Mouse (Mus musculus): ENCODE measurements around the gene Rnase13. TPM values are rescaled to one million over a fixed set of nuclear protein-coding genes. Genes with fewer than 3 reads are reported as not detected.

The Rnase13 gene
- total and polyA plus RNA-seq, 2 experiments from 2014 or later, result not detected

DNA sequence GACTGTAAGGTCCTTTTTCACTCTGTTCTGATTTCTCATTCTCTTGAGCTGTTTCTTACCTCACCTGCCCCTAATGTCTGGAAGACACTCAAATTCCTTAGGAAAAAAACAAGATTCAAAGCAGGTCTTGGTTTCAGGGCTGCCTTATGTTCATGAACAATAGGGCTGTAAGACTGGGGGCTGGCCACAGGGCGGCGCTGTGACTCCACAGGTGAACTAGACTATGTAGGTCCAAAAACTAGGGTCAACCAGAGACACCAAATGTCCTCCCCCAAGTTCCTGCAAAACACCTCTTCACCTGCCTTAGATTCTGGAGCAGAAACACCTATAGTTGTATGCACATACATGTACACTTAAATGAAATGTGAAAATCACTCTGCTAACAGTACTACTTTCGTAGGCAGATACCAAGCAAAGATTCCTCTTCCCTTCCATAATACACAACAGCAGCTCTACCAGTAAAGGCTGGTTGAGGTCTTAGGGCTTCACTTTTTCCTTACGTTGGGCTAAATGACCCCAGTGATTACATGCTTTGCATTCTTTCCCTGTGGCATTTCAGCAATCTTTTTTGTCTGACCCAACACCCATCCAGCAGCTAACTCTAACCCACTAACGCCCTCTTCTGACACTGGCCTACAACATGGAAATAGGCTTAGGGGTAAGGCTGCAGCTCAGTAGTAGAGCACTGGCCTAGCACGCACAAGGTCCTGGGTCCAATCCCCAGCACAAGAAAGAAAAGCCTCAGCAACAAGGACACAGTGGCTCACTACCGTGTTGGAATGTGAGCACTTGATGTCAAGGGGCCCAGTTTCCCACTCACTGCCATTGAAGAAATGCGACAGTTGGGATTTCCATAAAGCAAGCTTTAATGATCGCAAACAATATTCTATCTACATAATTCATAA is 19.5 kb downstream of the Rnase13 start:
- ATAC-seq (ENCODE audit: low FRiP score) (peak; percentile 75), DNase-seq (ENCODE audit: low spot score) (peak; percentile 85)
- H3K9ac ChIP-seq (replicated peaks; ENCODE audit: low read length, poor library complexity, severe bottlenecking), result no peak overlapping the region
- no peak overlapping the region for H3K4me3 ChIP-seq (ENCODE audit: low read depth, low read length)
- H3K4me2 ChIP-seq (ENCODE audit: low read depth, low read length, poor library complexity, severe bottlenecking), result no peak overlapping the region
- peaks cover 9% of the 10 kb centered on the region for H3K36me3 ChIP-seq (ENCODE audit: insufficient read depth, low read length)
- H3K4me1 ChIP-seq (ENCODE audit: insufficient read depth, low read length), result no peaks in the 10 kb centered on the region
- no peaks in the 10 kb centered on the region for H3K27me3 ChIP-seq (ENCODE audit: insufficient read depth, low read length)
- WGBS, result 60% methylated on average over 9 of the region's 9 CpGs
- no peak overlapping the region for H3K27ac ChIP-seq (ENCODE audit: low read depth, low read length)
- H3K9me3 ChIP-seq (ENCODE audit: low read length), result no peaks in the 10 kb centered on the region
- peak; percentile 94 for TF ChIP-seq CTCF (IDR thresholded peaks at IDR 0.05)

DNA sequence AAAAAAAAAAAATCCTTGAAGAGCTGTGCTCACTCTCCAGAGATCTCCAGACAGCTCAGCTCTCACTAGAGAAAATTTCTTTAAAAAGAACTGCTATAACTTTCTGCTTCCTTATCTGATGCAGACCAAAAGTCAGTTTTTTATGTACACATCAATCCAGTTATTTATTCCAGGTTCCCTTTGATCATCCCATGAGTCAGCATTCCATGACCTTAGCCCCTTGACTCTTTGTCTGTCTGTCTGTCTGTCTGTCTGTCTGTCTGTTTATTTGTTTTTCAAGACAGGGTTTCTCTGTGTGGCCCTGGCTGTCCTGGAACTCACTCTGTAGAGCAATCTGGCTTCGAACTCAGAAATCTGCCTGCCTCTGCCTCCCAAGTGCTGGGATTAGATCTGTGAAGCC is 23.2 kb downstream of the Rnase13 start:
- 94% methylated on average over 1 of the region's 1 CpGs for WGBS
- H3K4me3 ChIP-seq (ENCODE audit: low read depth, low read length), result no peak overlapping the region
- ATAC-seq (ENCODE audit: low FRiP score) (no peak), DNase-seq (ENCODE audit: low spot score) (no peak)
- no peak overlapping the region for H3K9ac ChIP-seq (replicated peaks; ENCODE audit: low read length, poor library complexity, severe bottlenecking)
- no peak for TF ChIP-seq CTCF (IDR thresholded peaks at IDR 0.05)
- H3K4me2 ChIP-seq (ENCODE audit: low read depth, low read length, poor library complexity, severe bottlenecking), result no peak overlapping the region
- H3K9me3 ChIP-seq (ENCODE audit: low read length), result no peaks in the 10 kb centered on the region
- H3K36me3 ChIP-seq (ENCODE audit: insufficient read depth, low read length), result peaks cover 4% of the 10 kb centered on the region
- H3K4me1 ChIP-seq (ENCODE audit: insufficient read depth, low read length), result no peaks in the 10 kb centered on the region
- no peaks in the 10 kb centered on the region for H3K27me3 ChIP-seq (ENCODE audit: insufficient read depth, low read length)
- H3K27ac ChIP-seq (ENCODE audit: low read depth, low read length), result no peak overlapping the region

DNA sequence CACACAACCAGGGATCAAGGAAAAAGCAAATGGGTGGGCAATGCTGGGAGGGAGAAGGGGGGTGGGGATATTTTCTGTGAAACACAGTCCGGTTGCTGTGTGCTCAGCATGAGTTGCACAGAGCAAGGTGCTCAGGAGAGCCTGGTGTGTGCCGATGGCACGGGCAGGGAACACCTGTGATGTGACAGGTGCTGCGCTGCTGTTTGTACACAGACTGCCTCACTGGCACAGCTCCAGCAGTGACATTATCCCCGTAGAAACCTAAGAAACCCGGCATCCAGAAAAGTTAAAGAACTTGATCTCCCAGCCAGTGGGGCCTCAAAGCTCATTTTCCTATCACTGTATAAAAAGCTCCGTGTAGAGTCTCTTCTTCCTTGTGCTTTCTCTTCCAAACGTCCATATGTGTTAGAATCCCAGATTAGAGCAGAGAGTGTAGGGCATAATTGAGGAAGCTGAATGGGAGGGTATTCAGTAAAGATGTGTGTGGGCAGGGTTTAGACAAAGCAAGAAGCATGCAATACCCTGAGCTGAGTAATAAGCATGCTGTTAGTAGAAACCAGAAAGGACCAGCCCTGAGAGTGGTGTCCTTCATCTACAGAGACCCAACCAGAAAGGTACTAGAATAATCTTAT is 25.9 kb downstream of the Rnase13 start:
- Histone ChIP-seq H3K9me3 (ENCODE audit: low read length) (no peaks in the 10 kb centered on the region), H3K27me3 (ENCODE audit: insufficient read depth, low read length) (no peaks in the 10 kb centered on the region), H3K4me3 (ENCODE audit: low read depth, low read length) (no peak overlapping the region), H3K4me2 (ENCODE audit: low read depth, low read length, poor library complexity, severe bottlenecking) (no peak overlapping the region), H3K4me1 (ENCODE audit: insufficient read depth, low read length) (no peaks in the 10 kb centered on the region), H3K9ac (replicated peaks; ENCODE audit: low read length, poor library complexity, severe bottlenecking) (no peak overlapping the region), H3K36me3 (ENCODE audit: insufficient read depth, low read length) (peaks cover 10% of the 10 kb centered on the region), H3K27ac (ENCODE audit: low read depth, low read length) (no peak overlapping the region)
- no peak for TF ChIP-seq CTCF (IDR thresholded peaks at IDR 0.05)
- 75% methylated on average over 8 of the region's 8 CpGs for WGBS
- DNase-seq (ENCODE audit: low spot score) (no peak), ATAC-seq (ENCODE audit: low FRiP score) (no peak)

DNA sequence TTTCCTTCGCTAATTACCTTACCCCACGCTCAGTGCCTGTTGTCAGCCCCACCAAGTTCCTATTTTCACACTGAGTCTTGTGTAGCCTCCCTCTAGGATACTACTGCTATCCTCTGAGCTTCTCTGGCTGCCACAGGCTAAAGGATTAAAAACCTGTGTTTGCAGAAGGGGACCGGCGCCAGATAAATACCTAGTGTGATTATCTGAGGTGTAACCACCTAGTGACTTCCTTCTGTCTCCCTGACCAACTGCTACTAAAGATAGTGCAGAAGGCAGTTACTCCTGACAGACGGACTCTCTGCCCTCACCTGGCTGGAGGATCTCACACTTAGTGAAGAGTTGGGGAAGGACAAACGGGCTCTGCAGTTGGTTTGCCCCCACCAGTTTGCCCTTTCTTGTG is 26.6 kb downstream of the Rnase13 start:
- H3K4me2 ChIP-seq (ENCODE audit: low read depth, low read length, poor library complexity, severe bottlenecking), result no peak overlapping the region
- H3K27me3 ChIP-seq (ENCODE audit: insufficient read depth, low read length), result no peaks in the 10 kb centered on the region
- H3K9ac ChIP-seq (replicated peaks; ENCODE audit: low read length, poor library complexity, severe bottlenecking), result no peak overlapping the region
- ATAC-seq (ENCODE audit: low FRiP score), result no peak
- no peak overlapping the region for H3K4me3 ChIP-seq (ENCODE audit: low read depth, low read length)
- DNase-seq (ENCODE audit: low spot score), result no peak
- H3K36me3 ChIP-seq (ENCODE audit: insufficient read depth, low read length), result peaks cover 17% of the 10 kb centered on the region
- WGBS, result 88% methylated on average over 6 of the region's 6 CpGs
- H3K4me1 ChIP-seq (ENCODE audit: insufficient read depth, low read length), result no peaks in the 10 kb centered on the region
- H3K27ac ChIP-seq (ENCODE audit: low read depth, low read length), result no peak overlapping the region
- no peak for TF ChIP-seq CTCF (IDR thresholded peaks at IDR 0.05)
- H3K9me3 ChIP-seq (ENCODE audit: low read length), result no peaks in the 10 kb centered on the region

DNA sequence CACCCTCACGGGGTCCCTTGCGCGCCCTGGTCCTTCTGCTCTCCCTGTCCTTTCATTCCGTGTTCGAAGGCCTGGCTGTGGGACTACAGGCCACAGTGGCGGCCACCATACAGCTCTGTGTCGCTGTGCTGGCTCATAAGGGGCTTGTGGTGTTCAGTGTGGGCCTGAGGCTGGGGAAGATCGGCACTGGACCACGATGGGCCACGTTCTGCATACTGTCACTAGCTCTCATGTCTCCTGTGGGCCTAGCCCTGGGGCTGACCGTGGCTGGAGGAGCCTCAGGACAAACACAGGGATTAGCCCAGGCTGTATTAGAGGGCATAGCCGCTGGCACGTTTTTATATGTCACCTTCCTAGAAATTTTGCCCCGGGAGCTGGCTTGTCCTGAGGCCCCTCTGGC is 27.5 kb downstream of the Rnase13 start:
- H3K4me3 ChIP-seq (ENCODE audit: low read depth, low read length), result no peak overlapping the region
- peak; percentile 15; the same call in 1 of the 2 replicates for ATAC-seq (ENCODE audit: low FRiP score)
- H3K9ac ChIP-seq (replicated peaks; ENCODE audit: low read length, poor library complexity, severe bottlenecking), result no peak overlapping the region
- no peaks in the 10 kb centered on the region for H3K4me1 ChIP-seq (ENCODE audit: insufficient read depth, low read length)
- no peaks in the 10 kb centered on the region for H3K27me3 ChIP-seq (ENCODE audit: insufficient read depth, low read length)
- no peak overlapping the region for H3K4me2 ChIP-seq (ENCODE audit: low read depth, low read length, poor library complexity, severe bottlenecking)
- no peak overlapping the region for H3K27ac ChIP-seq (ENCODE audit: low read depth, low read length)
- 78% methylated on average over 14 of the region's 14 CpGs for WGBS
- DNase-seq (ENCODE audit: low spot score), result no peak
- no peak for TF ChIP-seq CTCF (IDR thresholded peaks at IDR 0.05)
- H3K9me3 ChIP-seq (ENCODE audit: low read length), result no peaks in the 10 kb centered on the region
- peaks cover 24% of the 10 kb centered on the region for H3K36me3 ChIP-seq (ENCODE audit: insufficient read depth, low read length)

DNA sequence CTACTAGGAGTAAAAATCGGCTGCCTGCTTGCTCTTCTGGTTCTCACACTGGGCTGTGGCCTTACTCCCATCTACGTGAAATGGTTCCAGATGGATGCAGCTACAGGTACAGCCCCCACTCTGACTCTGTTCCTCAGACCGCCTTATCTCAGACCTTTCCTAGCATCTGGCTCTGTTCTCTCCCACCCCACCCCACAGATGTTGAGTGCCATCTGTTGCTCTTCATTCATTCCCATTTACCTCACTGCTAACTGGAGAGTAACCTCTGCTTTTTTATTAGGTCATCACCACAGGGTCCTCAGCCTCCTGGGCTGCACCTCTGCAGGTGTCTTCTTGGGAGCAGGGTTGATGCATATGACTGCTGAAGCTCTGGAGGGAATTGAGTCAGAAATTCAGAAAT is 28.8 kb downstream of the Rnase13 start:
- Histone ChIP-seq H3K4me1 (ENCODE audit: insufficient read depth, low read length) (no peaks in the 10 kb centered on the region), H3K9me3 (ENCODE audit: low read length) (no peaks in the 10 kb centered on the region), H3K9ac (replicated peaks; ENCODE audit: low read length, poor library complexity, severe bottlenecking) (no peak overlapping the region), H3K4me2 (ENCODE audit: low read depth, low read length, poor library complexity, severe bottlenecking) (no peak overlapping the region), H3K36me3 (ENCODE audit: insufficient read depth, low read length) (peaks cover 37% of the 10 kb centered on the region), H3K27me3 (ENCODE audit: insufficient read depth, low read length) (no peaks in the 10 kb centered on the region), H3K4me3 (ENCODE audit: low read depth, low read length) (no peak overlapping the region), H3K27ac (ENCODE audit: low read depth, low read length) (no peak overlapping the region)
- no peak for ATAC-seq (ENCODE audit: low FRiP score)
- DNase-seq (ENCODE audit: low spot score), result no peak
- TF ChIP-seq CTCF (IDR thresholded peaks at IDR 0.05), result no peak
- WGBS, result 64% methylated on average over 3 of the region's 3 CpGs

All from midbrain, postnatal 0 days (tissue).